Mouse (Mus musculus): ENCODE results near the gene Arhgap18.

DNA sequence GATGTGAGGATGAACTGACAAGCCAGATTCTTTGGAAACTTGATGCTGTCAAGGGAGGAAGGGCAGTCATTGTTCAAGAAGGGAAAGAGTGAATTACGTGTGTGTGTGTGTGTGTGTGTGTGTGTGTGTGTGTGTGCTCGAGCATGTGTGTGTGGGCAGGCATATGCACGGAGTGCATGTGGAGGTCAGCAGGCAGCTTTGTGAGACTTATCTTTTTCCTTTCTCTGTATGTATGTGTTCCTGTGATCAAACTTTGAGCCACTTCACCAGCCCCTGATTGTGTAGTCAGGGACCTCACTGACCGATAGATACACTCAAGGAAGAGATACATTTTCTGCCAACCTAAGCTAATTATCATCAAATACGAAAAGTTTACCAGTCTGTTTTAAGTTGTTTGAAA lies 57.6 kb downstream of the Arhgap18 start:
- TF ChIP-seq USF1 (IDR thresholded peaks at IDR 0.05; ENCODE audit: low read depth) (no peak), MYOG (IDR thresholded peaks at IDR 0.05; ENCODE audit: control insufficient read depth, extremely low read depth, insufficient read length) (no peak)
